Mouse (Mus musculus) erythroblast, embryonic 14.5 days (primary cell): ENCODE measurements around the gene Best3.

Experiments
- GATA1 ChIP-seq: IDR thresholded peaks from 2 replicates; pipeline ENCODE4 v1.6.1; 2012; ENCODE audit warnings: low read length, inconsistent platforms, mixed read lengths
- TAL1 ChIP-seq: IDR thresholded peaks from 3 replicates; pipeline ENCODE4 v1.6.1; 2012; ENCODE audit warnings: low read length, inconsistent platforms, mixed read lengths

DNA sequence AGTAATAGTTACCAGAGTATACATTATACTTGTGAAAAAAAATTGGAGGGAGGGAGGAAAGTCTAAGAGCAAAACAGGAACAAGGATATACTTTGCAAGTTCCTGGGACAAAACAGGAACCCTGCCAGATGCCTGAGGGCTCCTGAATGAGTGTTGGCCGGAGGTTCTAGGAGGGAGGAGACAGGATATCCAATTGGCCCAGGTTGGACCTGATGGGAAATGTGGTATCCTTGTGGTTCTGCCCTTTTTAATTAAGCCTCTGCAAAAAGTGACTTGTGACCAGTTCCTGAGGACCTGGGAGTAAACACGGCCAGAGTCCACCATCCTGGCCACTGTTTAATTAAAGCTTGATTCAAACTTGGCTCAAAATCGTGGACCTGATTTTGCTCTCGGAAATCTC lies 17.4 kb upstream of the Best3 start:
- TF ChIP-seq TAL1 (no peak), GATA1 (no peak)
